Mouse (Mus musculus) lung, adult 2 months (tissue): ENCODE measurements around the gene Npat.

ENCODE experiments used
- CTCF ChIP-seq: fragments of 200-500 bp; IDR thresholded peaks from 2 replicates; pipeline ENCODE4 v1.5.1; 2011; ENCODE audit warnings: mild to moderate bottlenecking, low read length, control low read depth; ENCODE audit not compliant: insufficient read depth
- POLR2A ChIP-seq: fragments of 200-500 bp; IDR thresholded peaks from 2 replicates; pipeline ENCODE4 v1.6.1; 2011; ENCODE audit warnings: low read depth, mild to moderate bottlenecking, control low read depth, low read length, borderline replicate concordance; ENCODE audit errors: extremely low read depth

DNA sequence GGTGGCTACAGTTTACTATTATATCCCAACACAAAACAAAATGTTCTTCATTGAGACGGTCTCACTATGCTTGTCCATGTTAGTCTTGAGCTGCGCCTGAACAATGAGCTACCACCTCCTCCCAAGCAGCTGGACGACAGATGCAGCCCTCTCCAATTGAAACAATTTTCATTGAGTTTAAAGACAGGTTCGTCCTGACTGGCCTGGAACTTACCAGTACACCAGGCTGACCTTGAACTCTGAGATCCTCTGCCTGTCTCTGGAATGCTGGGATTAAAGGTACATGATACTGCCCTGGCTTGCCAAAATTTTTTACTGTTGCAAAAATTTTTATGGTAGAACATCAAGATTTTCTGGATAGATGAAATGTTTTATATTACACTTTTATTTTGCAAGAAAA is 77.4 kb downstream of the Npat start:
- TF ChIP-seq CTCF (no peak), POLR2A (no peak)
